Mouse (Mus musculus) MEL (cell line): ENCODE measurements around the gene Rfx5. TPM values are rescaled to one million over a fixed set of nuclear protein-coding genes. Genes with fewer than 3 reads are reported as not detected.

Source experiments
- DNase-seq: peaks from one replicate; pipeline ENCODE4 v3.0.0; 2011; ENCODE audit warnings: low read depth, low spot score
- H3K27ac ChIP-seq: 2 replicates; pipeline ENCODE4 v1.5.1; 2012; ENCODE audit warnings: low read depth, mild to moderate bottlenecking, control low read depth, low read length, moderate library complexity; ENCODE audit not compliant: control insufficient read depth
- H3K27me3 ChIP-seq, 2 experiments: fragments of 150-350 bp in 1 of 2; sonication (generic) in 1 of 2; 2 replicates each; pipeline ENCODE4 v1.6.1; 2012; ENCODE audit warnings: low read length in 2 of 2, mild to moderate bottlenecking in 2 of 2, improper control_type of control experiment in 1 of 2, moderate library complexity in 1 of 2; ENCODE audit not compliant: insufficient read depth in 2 of 2, control insufficient read depth in 1 of 2
- H3K36me3 ChIP-seq, 2 experiments: 2 replicates each; pipeline ENCODE4 v1.6.1; 2012 to 2014; ENCODE audit warnings: low read length in 2 of 2, improper control_type of control experiment in 1 of 2, inconsistent platforms in 1 of 2, mild to moderate bottlenecking in 1 of 2; ENCODE audit not compliant: insufficient read depth in 2 of 2, control insufficient read depth in 1 of 2
- H3K4me1 ChIP-seq, 2 experiments: fragments of 150-350 bp in 1 of 2; sonication (generic) in 1 of 2; 2 replicates each; pipeline ENCODE4 v1.6.1; 2012; ENCODE audit warnings: low read length in 2 of 2, improper control_type of control experiment in 1 of 2, mild to moderate bottlenecking in 1 of 2; ENCODE audit not compliant: insufficient read depth in 2 of 2, control insufficient read depth in 1 of 2
- H3K4me3 ChIP-seq, 2 experiments: fragments of 150-350 bp in 1 of 2; sonication (generic) in 1 of 2; 2 replicates each; pipeline ENCODE4 v1.5.1; 2012; ENCODE audit warnings: low read depth in 2 of 2, low read length in 2 of 2, mild to moderate bottlenecking in 2 of 2, moderate library complexity in 2 of 2, control low read depth in 1 of 2, improper control_type of control experiment in 1 of 2; ENCODE audit not compliant: control insufficient read depth in 1 of 2, insufficient read depth in 1 of 2
- H3K79me2 ChIP-seq: 2 replicates; pipeline ENCODE4 v1.6.1; 2012; ENCODE audit warnings: mild to moderate bottlenecking, low read length, moderate library complexity; ENCODE audit not compliant: control insufficient read depth, poor library complexity, insufficient read depth
- H3K9ac ChIP-seq: 2 replicates; pipeline ENCODE4 v1.6.1; 2012; ENCODE audit warnings: low read depth, mild to moderate bottlenecking, control low read depth, low read length, moderate library complexity; ENCODE audit not compliant: control insufficient read depth, poor library complexity, severe bottlenecking
- H3K9me3 ChIP-seq: fragments of 150-350 bp; sonication (generic); replicated peaks from 2 replicates; pipeline ENCODE4 v1.6.1; 2012; ENCODE audit warnings: mild to moderate bottlenecking, low read length, improper control_type of control experiment, moderate library complexity; ENCODE audit not compliant: insufficient read depth
- CHD1 ChIP-seq: IDR thresholded peaks from 2 replicates; pipeline ENCODE4 v1.6.1; 2012; ENCODE audit warnings: low read depth, mild to moderate bottlenecking, inconsistent platforms, low read length, improper control_type of control experiment
- ETS1 ChIP-seq: IDR thresholded peaks from 2 replicates; pipeline ENCODE4 v1.6.1; 2012; ENCODE audit warnings: low read depth, mild to moderate bottlenecking, inconsistent platforms, low read length, improper control_type of control experiment, moderate library complexity
- MAZ ChIP-seq: IDR thresholded peaks from 2 replicates; pipeline ENCODE4 v1.6.1; 2012; ENCODE audit warnings: low read depth, mild to moderate bottlenecking, inconsistent platforms, low read length, improper control_type of control experiment
- MEF2A ChIP-seq: IDR thresholded peaks from 2 replicates; pipeline ENCODE4 v1.6.1; 2014; ENCODE audit warnings: low read depth, mild to moderate bottlenecking, inconsistent platforms, low read length, improper control_type of control experiment; ENCODE audit not compliant: poor library complexity, insufficient replicate concordance, severe bottlenecking; ENCODE audit errors: extremely low read depth
- MYB ChIP-seq: IDR thresholded peaks from 2 replicates; pipeline ENCODE4 v1.6.1; 2011; ENCODE audit warnings: mild to moderate bottlenecking, low read depth, low read length, improper control_type of control experiment
- TAL1 ChIP-seq: IDR thresholded peaks from 2 replicates; pipeline ENCODE4 v1.6.1; 2012; ENCODE audit warnings: mild to moderate bottlenecking, inconsistent platforms, low read length, moderate library complexity, mixed read lengths
- TBP ChIP-seq: IDR thresholded peaks from 2 replicates; pipeline ENCODE4 v1.8.0; 2011; ENCODE audit warnings: low read depth, low read length, improper control_type of control experiment
- TCF12 ChIP-seq: IDR thresholded peaks from 2 replicates; pipeline ENCODE4 v1.6.1; 2014; ENCODE audit warnings: low read depth, mild to moderate bottlenecking, inconsistent platforms, low read length, improper control_type of control experiment, moderate library complexity
- UBTF ChIP-seq: IDR thresholded peaks from 2 replicates; pipeline ENCODE4 v1.6.1; 2012; ENCODE audit warnings: low read depth, mild to moderate bottlenecking, inconsistent platforms, low read length, improper control_type of control experiment, moderate library complexity, borderline replicate concordance; ENCODE audit not compliant: insufficient read depth
- polyA plus RNA-seq, 2 experiments: library from polyadenylated mRNA; stranded (reverse) in 1 of 2; unstranded in 1 of 2; fragments of >175 nt in 1 of 2; fragments of >200 nt in 1 of 2; gene quantifications; 2 replicates each; pipeline versions ENCODE4 v1.2.1 to v1.2.4; 2012; ENCODE audit warnings: low replicate concordance in 2 of 2, low read depth in 1 of 2; ENCODE audit not compliant: insufficient read length in 2 of 2, insufficient read depth in 1 of 2, missing spikeins in 1 of 2
- total RNA-seq: library from RNA; depleted of rRNA; stranded (reverse); fragments of 300-350 nt; gene quantifications from 2 replicates; pipeline ENCODE4 v1.2.3, GENCODE M21; 2012

The Rfx5 gene
- total and polyA plus RNA-seq, 3 experiments = 10.0 to 19.4 TPM; not detected in 1

DNA sequence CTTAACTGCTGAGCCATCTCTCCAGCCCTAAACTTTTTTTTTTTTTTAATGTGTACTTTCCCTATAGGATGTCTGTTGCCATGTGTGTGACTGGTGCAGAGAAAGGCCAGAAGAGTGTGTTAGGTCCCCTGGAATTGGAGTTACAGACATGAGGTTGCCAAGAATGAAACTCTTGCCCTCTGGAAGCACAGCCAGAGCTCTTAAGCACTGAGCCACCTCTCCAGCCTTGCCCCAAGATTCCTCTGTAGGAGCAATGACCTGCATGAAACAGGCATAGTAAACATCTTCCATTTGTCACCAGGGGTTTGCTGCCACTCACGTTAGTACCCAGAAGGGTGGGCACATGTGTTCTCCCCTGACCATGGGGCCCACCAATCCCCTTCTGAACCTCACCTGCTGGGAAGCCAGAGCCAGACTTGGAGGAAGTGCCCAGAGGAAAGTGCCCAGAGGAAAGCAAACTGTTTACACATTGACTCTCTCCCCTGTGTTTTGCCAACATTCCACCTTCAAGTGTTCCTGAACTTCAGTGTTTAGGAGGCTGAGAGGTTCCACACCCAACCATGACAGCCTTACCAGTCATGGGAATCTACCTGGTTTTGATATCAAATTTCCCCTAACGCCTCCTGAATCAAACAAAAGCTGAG, 42.7 kb upstream of the Rfx5 start:
- no peaks in the 10 kb centered on the region for H3K9me3 ChIP-seq
- peaks cover 0 to 2% of the 10 kb centered on the region in 2 experiments; a peak in 1 of 4 replicates for H3K36me3 ChIP-seq
- H3K4me3 ChIP-seq = no peak overlapping the region
- DNase-seq = no peak
- no peak overlapping the region for H3K9ac ChIP-seq
- H3K4me1 ChIP-seq = peaks cover 0 to 1% of the 10 kb centered on the region in 2 experiments; a peak in 1 of 4 replicates
- H3K27me3 ChIP-seq = no peaks in the 10 kb centered on the region
- no peaks in the 10 kb centered on the region for H3K79me2 ChIP-seq
- TF ChIP-seq MAZ = no peak
- H3K27ac ChIP-seq = no peak overlapping the region

DNA sequence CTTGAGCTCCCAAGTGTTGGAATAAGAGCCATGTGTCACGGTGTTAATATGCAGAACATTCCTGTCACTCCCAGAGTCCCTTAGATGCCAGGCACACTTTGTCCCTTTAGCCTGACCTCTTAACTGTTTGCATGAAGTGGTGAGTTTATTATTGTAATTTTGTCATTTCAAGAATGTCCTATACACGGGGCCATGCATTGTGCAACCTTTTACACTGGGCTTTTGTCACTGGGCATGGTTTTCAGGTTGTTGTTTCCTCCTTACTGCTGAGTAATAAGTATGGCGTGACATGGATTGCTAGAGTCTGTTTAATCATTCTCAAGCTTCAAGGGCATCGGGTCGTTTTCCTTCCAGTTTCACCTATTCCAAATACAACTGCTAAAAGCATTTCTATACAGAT, 40.1 kb upstream of the Rfx5 start:
- Histone ChIP-seq H3K9ac (no peak overlapping the region), H3K4me1 (peaks cover 4% of the 10 kb centered on the region in 2 experiments; a peak in 3 of 4 replicates)
- no peak for TF ChIP-seq CHD1
- no peak for TF ChIP-seq ETS1
- no peak for TF ChIP-seq UBTF
- no peak for TF ChIP-seq MYB
- TF ChIP-seq, all 39 proteins: peak for 0
- H3K9me3 ChIP-seq = no peaks in the 10 kb centered on the region
- DNase-seq = no peak
- no peaks in the 10 kb centered on the region for H3K27me3 ChIP-seq
- no peak overlapping the region for H3K27ac ChIP-seq
- H3K36me3 ChIP-seq = no peaks in the 10 kb centered on the region
- no peak overlapping the region for H3K4me3 ChIP-seq
- H3K79me2 ChIP-seq = no peaks in the 10 kb centered on the region

DNA sequence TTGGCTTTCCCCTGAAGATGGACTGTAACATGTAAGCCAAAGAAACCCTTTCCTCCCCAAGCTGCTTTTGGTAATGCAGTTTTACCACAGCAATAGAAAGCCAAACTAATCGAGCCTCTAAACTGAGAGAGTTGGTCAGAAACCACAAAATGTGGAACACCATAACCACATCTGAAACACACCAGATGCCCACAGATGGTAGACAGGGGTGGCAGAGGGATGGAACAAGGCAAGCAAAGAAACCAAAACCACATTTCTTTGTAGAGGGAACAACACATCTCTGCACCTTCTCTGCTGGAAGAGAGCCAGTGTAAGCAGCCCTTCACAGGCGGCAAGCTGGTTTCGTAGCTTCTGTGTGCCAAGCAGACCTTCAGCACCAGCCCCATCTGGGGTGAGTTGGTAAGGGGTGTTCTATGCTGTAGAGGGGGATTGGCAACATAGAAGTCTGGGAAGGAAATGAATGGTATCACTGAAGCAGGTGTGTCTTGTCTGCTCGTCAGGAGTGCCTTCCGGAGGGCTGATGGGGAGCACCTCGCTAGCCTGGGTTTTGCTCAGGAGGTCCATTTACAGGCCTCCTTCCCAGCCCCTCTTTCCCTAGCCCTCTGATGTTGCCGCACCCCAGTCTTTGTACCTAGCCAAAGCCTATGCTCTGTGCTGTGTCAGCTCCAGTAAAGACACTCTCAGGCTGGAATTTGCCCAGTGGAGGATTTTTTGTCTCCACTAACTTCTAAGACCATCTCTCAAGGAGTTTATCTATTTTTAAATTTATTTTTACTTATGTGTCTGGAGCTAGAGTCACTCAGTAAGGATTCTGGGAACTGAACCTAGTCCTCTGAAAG, 37.8 kb upstream of the Rfx5 start:
- Histone ChIP-seq H3K27ac (no peak overlapping the region), H3K36me3 (peaks cover 0 to 4% of the 10 kb centered on the region in 2 experiments; a peak in 1 of 4 replicates), H3K9ac (no peak overlapping the region), H3K27me3 (no peaks in the 10 kb centered on the region), H3K9me3 (no peaks in the 10 kb centered on the region), H3K79me2 (no peaks in the 10 kb centered on the region), H3K4me1 (peaks cover 8 to 10% of the 10 kb centered on the region in 2 experiments), H3K4me3 (no peak overlapping the region)
- DNase-seq = no peak
- TF ChIP-seq MEF2A = no peak
- peak; percentile 28; the same call in 1 of the 2 replicates for TF ChIP-seq TAL1
- peak; percentile 44; the same call in 1 of the 2 replicates for TF ChIP-seq TCF12
- TF ChIP-seq ETS1 = 0 out of 2 replicates have a peak, but pooled peaks have one; percentile 15
- TF ChIP-seq TBP = peak; percentile 46; the same call in 1 of the 2 replicates
